Mouse (Mus musculus) spleen, adult 12 weeks (tissue): ENCODE results near the gene Cbl.
"Not testable (repeated sequence)": the region's sequence is repeated elsewhere in the genome, so short reads cannot be mapped to it uniquely, and the experiment has no call there.

ENCODE experiments used
- DNase-seq: peaks from one replicate; pipeline ENCODE4 v3.0.0; 2022; ENCODE audit warnings: low spot score

Gene Cbl

GRCm38 (mm10) chr9:44129633-44130032 is 104.2 kb downstream of the Cbl start:
- DNase-seq, result no peak

- DNase-seq, result no peak
Observed at GRCm38 (mm10) chr9:44127351-44127801, 106.5 kb downstream of the Cbl start.

- no peak for DNase-seq
Observed at GRCm38 (mm10) chr9:44126746-44127145, 107.1 kb downstream of the Cbl start.

- DNase-seq, result no peak
Observed at GRCm38 (mm10) chr9:44125546-44126428, 108.1 kb downstream of the Cbl start.

- no peak for DNase-seq
Observed at GRCm38 (mm10) chr9:44125026-44125425, 108.8 kb downstream of the Cbl start.

- no peak for DNase-seq
Observed at GRCm38 (mm10) chr9:44124317-44124716, 109.5 kb downstream of the Cbl start.

- no peak for DNase-seq
Observed at GRCm38 (mm10) chr9:44119948-44120465, 113.8 kb downstream of the Cbl start.

GRCm38 (mm10) chr9:44119011-44119410 is 114.8 kb downstream of the Cbl start:
- no peak for DNase-seq

GRCm38 (mm10) chr9:44116182-44116581 is 117.7 kb downstream of the Cbl start:
- DNase-seq, result no peak

- DNase-seq, result no peak
Observed at GRCm38 (mm10) chr9:44115599-44115998, 118.2 kb downstream of the Cbl start.

- DNase-seq, result no peak
Observed at GRCm38 (mm10) chr9:44114453-44114852, 119.4 kb downstream of the Cbl start.

GRCm38 (mm10) chr9:44113105-44113789 is 120.6 kb downstream of the Cbl start, which contains the start of the genes Gm49380 and Rnf26:
Gene Gm49380, minus strand, starts transcription at chr9:44113500.
Gene Rnf26, minus strand, starts transcription at chr9:44113517.
- DNase-seq, result peak; percentile 90

GRCm38 (mm10) chr9:44111909-44112308 is 121.9 kb downstream of the Cbl start:
- not testable (repeated sequence) for DNase-seq

GRCm38 (mm10) chr9:44109360-44110095 is 124.3 kb downstream of the Cbl start:
- DNase-seq, result peak; percentile 70

GRCm38 (mm10) chr9:44108269-44109055 is 125.4 kb downstream of the Cbl start:
- DNase-seq, result no peak

GRCm38 (mm10) chr9:44107557-44108179 is 126.2 kb downstream of the Cbl start:
- no peak for DNase-seq

GRCm38 (mm10) chr9:44107110-44107509 is 126.7 kb downstream of the Cbl start, which contains the start of gene C1qtnf5:
Gene C1qtnf5, plus strand, starts transcription at chr9:44107245.
- no peak for DNase-seq

GRCm38 (mm10) chr9:44106596-44106995 is 127.3 kb downstream of the Cbl start:
- no peak for DNase-seq

GRCm38 (mm10) chr9:44106182-44106581 is 127.7 kb downstream of the Cbl start:
- DNase-seq, result no peak

GRCm38 (mm10) chr9:44105781-44106180 is 128.1 kb downstream of the Cbl start:
- no peak for DNase-seq

- no peak for DNase-seq
Observed at GRCm38 (mm10) chr9:44104881-44105280, 129.0 kb downstream of the Cbl start.
